Mouse (Mus musculus) kidney, adult 2 months (tissue): Measurements from ENCODE around the gene 9430015G10Rik.
"Not testable (repeated sequence)": the region's sequence is repeated elsewhere in the genome, so short reads cannot be mapped to it uniquely, and the experiment has no call there.

Experiments
- CTCF ChIP-seq: fragments of 200-500 bp; conservative IDR thresholded peaks from 2 replicates; pipeline ENCODE4 v1.5.1; 2011; ENCODE audit warnings: low read depth, mild to moderate bottlenecking, control low read depth, low read length, moderate library complexity, mixed read lengths; ENCODE audit not compliant: insufficient read depth, insufficient read length
- POLR2A ChIP-seq: fragments of 200-500 bp; IDR thresholded peaks from one replicate; pipeline ENCODE4 v1.6.1; 2011; ENCODE audit warnings: low read depth, low read length, control low read depth

DNA sequence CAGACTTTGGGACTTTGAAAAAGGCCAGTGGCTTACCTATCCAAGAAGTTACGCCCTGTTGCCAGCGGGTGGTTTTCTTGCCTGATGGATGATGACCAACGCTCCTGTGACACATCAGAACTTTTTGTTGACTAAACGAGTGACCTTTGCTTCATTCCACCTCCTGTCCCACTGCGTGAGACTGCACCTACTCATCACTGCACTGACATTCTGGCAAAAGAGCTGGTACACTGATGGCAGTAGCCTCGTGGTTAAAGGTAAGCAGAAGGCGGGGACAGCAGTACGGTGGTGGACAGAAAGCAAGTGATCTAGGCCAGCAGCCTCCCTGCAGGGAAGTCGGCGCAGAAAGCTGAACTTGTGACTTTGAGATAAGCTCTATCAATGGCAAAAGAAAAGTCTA, 41.1 kb downstream of the 9430015G10Rik start:
- TF ChIP-seq CTCF, POLR2A: not testable (repeated sequence)
